Mouse (Mus musculus): Measurements from ENCODE around the gene Tcf20. TPM values are rescaled to one million over a fixed set of nuclear protein-coding genes. Genes with fewer than 3 reads are reported as not detected.

Tcf20 gene
- total and polyA plus RNA-seq, 2 experiments from 2014 or later = 3.0 to 36.7 TPM

- H3K9me3 ChIP-seq (replicated peaks; ENCODE audit: control insufficient read depth, low read length) = no peaks in the 10 kb centered on the region
- no peaks in the 10 kb centered on the region for H3K27me3 ChIP-seq (ENCODE audit: control insufficient read depth, insufficient read depth, low read length)
- 75% methylated on average over 1 of the region's 1 CpGs for WGBS
- DNase-seq (ENCODE audit: low spot score) = no peak
- H3K4me3 ChIP-seq (ENCODE audit: low read depth, low read length) = no peak overlapping the region
- TF ChIP-seq CTCF (IDR thresholded peaks at IDR 0.05; ENCODE audit: low read depth) (no peak), EP300 (IDR thresholded peaks at IDR 0.05; ENCODE audit: low read depth) (no peak)
- H3K4me2 ChIP-seq (ENCODE audit: low read depth, low read length) = no peak overlapping the region
- H3K9ac ChIP-seq (replicated peaks; ENCODE audit: low read depth, low read length) = no peak overlapping the region
- H3K4me1 ChIP-seq (ENCODE audit: control insufficient read depth, insufficient read depth) = no peaks in the 10 kb centered on the region
- no peak overlapping the region for H3K27ac ChIP-seq (ENCODE audit: low read depth)
- H3K36me3 ChIP-seq (replicated peaks; ENCODE audit: control insufficient read depth, insufficient read depth, low read length) = 0 out of 2 replicates have a peak, but pooled peaks cover 16% of the 10 kb centered on the region
- ATAC-seq (ENCODE audit: insufficient read depth, low read depth) = no peak
Observed at GRCm38 (mm10) chr15:82821657-82822056, 166.0 kb downstream of the Tcf20 start.

DNA sequence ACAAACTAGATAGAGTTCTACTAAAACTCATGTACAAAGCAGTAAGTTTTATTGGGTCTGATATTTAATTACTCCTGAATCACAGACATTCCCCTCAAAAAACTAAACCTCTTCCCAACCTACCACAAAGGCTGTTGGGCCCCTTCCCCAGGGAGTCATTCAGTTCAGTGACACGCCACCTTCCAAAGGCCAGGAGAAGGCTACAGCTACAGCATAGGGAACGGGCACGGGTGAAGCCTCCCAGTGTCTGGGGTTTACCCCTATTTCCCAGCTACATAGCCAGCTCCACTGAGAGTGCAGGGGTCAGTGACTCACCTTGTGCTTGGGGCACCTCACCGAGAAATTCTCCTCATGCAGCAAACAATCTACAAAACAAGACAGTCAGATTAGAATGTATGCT, 172.4 kb downstream of the Tcf20 start:
- WGBS = 87% methylated on average over 4 of the region's 4 CpGs
- no peak overlapping the region for H3K4me3 ChIP-seq (ENCODE audit: low read depth, low read length)
- H3K9ac ChIP-seq (replicated peaks; ENCODE audit: low read depth, low read length) = no peak overlapping the region
- no peaks in the 10 kb centered on the region for H3K9me3 ChIP-seq (replicated peaks; ENCODE audit: control insufficient read depth, low read length)
- no peaks in the 10 kb centered on the region for H3K27me3 ChIP-seq (ENCODE audit: control insufficient read depth, insufficient read depth, low read length)
- H3K4me2 ChIP-seq (ENCODE audit: low read depth, low read length) = no peak overlapping the region
- ATAC-seq (ENCODE audit: insufficient read depth, low read depth) (no peak), DNase-seq (ENCODE audit: low spot score) (no peak)
- no peak overlapping the region for H3K27ac ChIP-seq (ENCODE audit: low read depth)
- no peaks in the 10 kb centered on the region for H3K4me1 ChIP-seq (ENCODE audit: control insufficient read depth, insufficient read depth)
- no peak for TF ChIP-seq EP300 (IDR thresholded peaks at IDR 0.05; ENCODE audit: low read depth)
- no peak for TF ChIP-seq CTCF (IDR thresholded peaks at IDR 0.05; ENCODE audit: low read depth)
- peaks cover 19% of the 10 kb centered on the region for H3K36me3 ChIP-seq (replicated peaks; ENCODE audit: control insufficient read depth, insufficient read depth, low read length)

- peak; percentile 72 for ATAC-seq (ENCODE audit: insufficient read depth, low read depth)
- Histone ChIP-seq H3K27ac (ENCODE audit: low read depth) (no peak overlapping the region), H3K9ac (replicated peaks; ENCODE audit: low read depth, low read length) (no peak overlapping the region), H3K4me3 (ENCODE audit: low read depth, low read length) (no peak overlapping the region), H3K27me3 (ENCODE audit: control insufficient read depth, insufficient read depth, low read length) (no peaks in the 10 kb centered on the region), H3K9me3 (replicated peaks; ENCODE audit: control insufficient read depth, low read length) (no peaks in the 10 kb centered on the region), H3K4me2 (ENCODE audit: low read depth, low read length) (no peak overlapping the region), H3K4me1 (ENCODE audit: control insufficient read depth, insufficient read depth) (no peaks in the 10 kb centered on the region), H3K36me3 (replicated peaks; ENCODE audit: control insufficient read depth, insufficient read depth, low read length) (peaks cover 22% of the 10 kb centered on the region)
- no peak for TF ChIP-seq EP300 (IDR thresholded peaks at IDR 0.05; ENCODE audit: low read depth)
- TF ChIP-seq CTCF (IDR thresholded peaks at IDR 0.05; ENCODE audit: low read depth) = peak; percentile 91
- 52% methylated on average over 4 of the region's 4 CpGs for WGBS
- DNase-seq (ENCODE audit: low spot score) = peak; percentile 65
Observed at GRCm38 (mm10) chr15:82814806-82815205, 172.9 kb downstream of the Tcf20 start.

DNA sequence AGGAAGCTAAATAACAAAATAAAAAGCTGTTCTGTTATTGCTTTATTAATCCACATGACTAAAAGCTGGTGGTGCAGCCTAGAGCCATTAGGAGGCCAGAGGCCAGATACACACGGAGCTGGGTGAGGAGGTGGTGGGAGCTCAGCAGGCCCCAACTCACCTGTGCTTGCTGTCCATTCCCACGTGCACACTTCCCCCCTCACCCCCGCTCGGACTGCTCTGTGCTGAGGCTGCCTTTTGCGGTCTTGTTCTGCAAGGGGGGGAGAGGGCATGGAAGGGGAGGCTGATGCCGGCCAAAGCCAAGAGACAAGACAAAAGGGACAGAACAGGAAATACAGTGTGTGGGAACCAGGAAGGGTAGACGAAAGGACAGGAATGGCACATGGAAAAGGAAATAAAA, 173.4 kb downstream of the Tcf20 start:
- ATAC-seq (ENCODE audit: insufficient read depth, low read depth) (no peak), DNase-seq (ENCODE audit: low spot score) (no peak)
- no peaks in the 10 kb centered on the region for H3K4me1 ChIP-seq (ENCODE audit: control insufficient read depth, insufficient read depth)
- no peak for TF ChIP-seq CTCF (IDR thresholded peaks at IDR 0.05; ENCODE audit: low read depth)
- no peak for TF ChIP-seq EP300 (IDR thresholded peaks at IDR 0.05; ENCODE audit: low read depth)
- no peaks in the 10 kb centered on the region for H3K27me3 ChIP-seq (ENCODE audit: control insufficient read depth, insufficient read depth, low read length)
- WGBS = 76% methylated on average over 7 of the region's 7 CpGs
- no peak overlapping the region for H3K9ac ChIP-seq (replicated peaks; ENCODE audit: low read depth, low read length)
- H3K27ac ChIP-seq (ENCODE audit: low read depth) = no peak overlapping the region
- H3K4me3 ChIP-seq (ENCODE audit: low read depth, low read length) = no peak overlapping the region
- H3K36me3 ChIP-seq (replicated peaks; ENCODE audit: control insufficient read depth, insufficient read depth, low read length) = peaks cover 22% of the 10 kb centered on the region
- H3K4me2 ChIP-seq (ENCODE audit: low read depth, low read length) = no peak overlapping the region
- no peaks in the 10 kb centered on the region for H3K9me3 ChIP-seq (replicated peaks; ENCODE audit: control insufficient read depth, low read length)

DNA sequence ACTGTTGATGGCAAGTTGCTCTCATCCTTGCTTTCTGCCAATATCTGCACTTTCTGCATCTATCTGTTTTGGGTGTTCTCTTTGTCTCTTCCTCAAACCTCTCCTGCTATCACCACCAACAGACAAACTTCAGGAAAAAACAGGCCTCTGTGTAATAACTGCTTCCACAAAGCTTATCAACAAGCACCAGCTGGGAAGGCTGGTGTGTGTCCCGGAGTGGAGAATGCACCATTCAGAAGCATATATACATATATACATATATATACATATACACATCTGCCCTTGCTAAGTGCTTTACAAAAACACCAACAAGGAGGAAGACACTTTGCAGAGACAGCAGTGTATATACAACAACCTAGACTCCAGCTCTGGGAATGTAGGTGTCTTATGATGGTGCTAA, 177.1 kb downstream of the Tcf20 start:
- Histone ChIP-seq H3K27me3 (ENCODE audit: control insufficient read depth, insufficient read depth, low read length) (no peaks in the 10 kb centered on the region), H3K27ac (ENCODE audit: low read depth) (no peak overlapping the region), H3K4me2 (ENCODE audit: low read depth, low read length) (no peak overlapping the region), H3K4me1 (ENCODE audit: control insufficient read depth, insufficient read depth) (no peaks in the 10 kb centered on the region), H3K36me3 (replicated peaks; ENCODE audit: control insufficient read depth, insufficient read depth, low read length) (peaks cover 15% of the 10 kb centered on the region), H3K9ac (replicated peaks; ENCODE audit: low read depth, low read length) (no peak overlapping the region), H3K4me3 (ENCODE audit: low read depth, low read length) (no peak overlapping the region), H3K9me3 (replicated peaks; ENCODE audit: control insufficient read depth, low read length) (no peaks in the 10 kb centered on the region)
- ATAC-seq (ENCODE audit: insufficient read depth, low read depth) = no peak
- WGBS = 51% methylated on average over 1 of the region's 1 CpGs
- DNase-seq (ENCODE audit: low spot score) = no peak
- no peak for TF ChIP-seq EP300 (IDR thresholded peaks at IDR 0.05; ENCODE audit: low read depth)
- no peak for TF ChIP-seq CTCF (IDR thresholded peaks at IDR 0.05; ENCODE audit: low read depth)

DNA sequence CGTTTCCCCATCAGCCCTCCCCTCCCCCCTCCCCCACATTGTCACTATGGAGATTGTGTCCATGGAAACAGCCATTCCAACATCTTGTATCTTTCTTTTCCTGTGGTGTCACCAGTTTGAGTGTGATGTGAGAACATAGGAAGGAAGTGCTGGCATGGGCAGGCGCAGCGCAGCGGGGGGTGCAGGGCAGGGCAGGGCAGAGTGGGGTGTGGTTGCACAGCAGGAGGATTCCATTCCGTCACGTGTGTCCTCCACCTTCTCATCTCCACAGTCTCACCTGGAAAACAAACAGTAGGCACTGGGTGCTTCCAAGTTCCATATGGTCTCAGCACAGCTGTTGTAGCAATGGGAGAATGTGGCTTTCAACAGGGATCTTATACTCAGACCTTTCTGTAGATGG, 178.2 kb downstream of the Tcf20 start:
- DNase-seq (ENCODE audit: low spot score) (no peak), ATAC-seq (ENCODE audit: insufficient read depth, low read depth) (no peak)
- H3K36me3 ChIP-seq (replicated peaks; ENCODE audit: control insufficient read depth, insufficient read depth, low read length) = peaks cover 15% of the 10 kb centered on the region
- H3K4me1 ChIP-seq (ENCODE audit: control insufficient read depth, insufficient read depth) = no peaks in the 10 kb centered on the region
- H3K9ac ChIP-seq (replicated peaks; ENCODE audit: low read depth, low read length) = no peak overlapping the region
- no peaks in the 10 kb centered on the region for H3K9me3 ChIP-seq (replicated peaks; ENCODE audit: control insufficient read depth, low read length)
- H3K27me3 ChIP-seq (ENCODE audit: control insufficient read depth, insufficient read depth, low read length) = no peaks in the 10 kb centered on the region
- H3K4me3 ChIP-seq (ENCODE audit: low read depth, low read length) = no peak overlapping the region
- 60% methylated on average over 6 of the region's 6 CpGs for WGBS
- no peak for TF ChIP-seq CTCF (IDR thresholded peaks at IDR 0.05; ENCODE audit: low read depth)
- no peak for TF ChIP-seq EP300 (IDR thresholded peaks at IDR 0.05; ENCODE audit: low read depth)
- H3K27ac ChIP-seq (ENCODE audit: low read depth) = no peak overlapping the region
- H3K4me2 ChIP-seq (ENCODE audit: low read depth, low read length) = no peak overlapping the region
